Mouse (Mus musculus) layer of hippocampus, adult 11-12 months (tissue): Measurements from ENCODE around the gene Cldn10.
A peak's percentile ranks its signal among the peaks of the same experiment; 100 is the strongest.

ENCODE experiments used
- DNase-seq: peaks from one replicate; pipeline ENCODE4 v3.0.0; 2022; ENCODE audit warnings: low spot score

Gene Cldn10

DNA sequence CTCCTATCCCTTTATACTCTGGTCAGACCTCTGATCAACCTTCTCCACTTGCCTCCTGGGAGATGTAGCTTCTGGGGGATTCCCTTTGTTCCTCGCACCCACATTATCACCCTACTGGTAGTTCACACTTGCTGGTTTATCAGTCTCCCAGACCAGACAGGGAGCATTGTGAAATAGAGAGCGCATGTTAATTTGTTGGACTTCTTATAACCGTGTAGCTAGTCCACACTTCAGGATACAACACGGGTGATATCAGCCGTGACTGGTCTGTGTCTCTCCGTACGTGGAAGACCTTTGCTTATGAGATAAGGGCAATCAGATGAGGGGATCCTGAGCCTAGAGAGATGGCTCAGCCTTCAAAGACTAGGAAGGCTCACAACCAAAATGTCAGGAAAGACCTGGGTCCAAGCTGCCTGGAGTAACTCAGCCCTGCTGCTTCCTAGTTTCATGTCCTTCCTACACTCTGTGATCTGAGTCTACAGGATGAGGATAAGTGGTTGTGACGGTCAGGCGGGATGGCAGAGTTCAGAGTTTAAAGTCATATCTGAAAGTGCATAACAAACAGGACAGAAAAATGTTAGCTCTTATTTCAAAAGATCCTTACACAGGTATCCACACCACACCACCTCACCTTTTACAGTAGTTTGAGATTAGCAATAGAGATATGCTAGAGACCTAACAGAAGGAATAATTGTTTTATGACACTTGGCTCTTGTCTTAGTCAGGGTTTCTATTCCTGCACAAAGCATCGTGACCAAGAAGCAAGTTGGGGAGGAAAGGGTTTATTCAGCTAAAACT lies 78.5 kb downstream of the Cldn10 start:
- DNase-seq: no peak

DNA sequence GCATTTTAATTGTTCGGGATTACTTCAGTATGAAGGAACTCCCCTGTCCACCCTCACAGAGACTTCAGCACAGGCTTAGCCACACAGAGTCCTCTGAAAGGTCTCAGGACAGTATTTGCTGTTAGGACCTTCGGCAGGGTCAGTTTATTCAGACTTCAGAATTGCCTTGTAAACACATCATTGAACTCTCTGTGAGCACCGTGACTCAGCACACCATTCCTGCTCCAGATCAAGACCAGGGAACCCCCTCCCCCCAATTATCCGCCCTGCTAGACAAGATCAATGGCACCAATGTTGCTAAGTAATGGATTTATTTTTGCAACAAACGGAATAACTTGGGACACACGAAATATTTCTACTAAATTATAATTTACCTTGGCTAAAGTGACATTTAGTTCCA lies 79.7 kb downstream of the Cldn10 start:
- DNase-seq: no peak

DNA sequence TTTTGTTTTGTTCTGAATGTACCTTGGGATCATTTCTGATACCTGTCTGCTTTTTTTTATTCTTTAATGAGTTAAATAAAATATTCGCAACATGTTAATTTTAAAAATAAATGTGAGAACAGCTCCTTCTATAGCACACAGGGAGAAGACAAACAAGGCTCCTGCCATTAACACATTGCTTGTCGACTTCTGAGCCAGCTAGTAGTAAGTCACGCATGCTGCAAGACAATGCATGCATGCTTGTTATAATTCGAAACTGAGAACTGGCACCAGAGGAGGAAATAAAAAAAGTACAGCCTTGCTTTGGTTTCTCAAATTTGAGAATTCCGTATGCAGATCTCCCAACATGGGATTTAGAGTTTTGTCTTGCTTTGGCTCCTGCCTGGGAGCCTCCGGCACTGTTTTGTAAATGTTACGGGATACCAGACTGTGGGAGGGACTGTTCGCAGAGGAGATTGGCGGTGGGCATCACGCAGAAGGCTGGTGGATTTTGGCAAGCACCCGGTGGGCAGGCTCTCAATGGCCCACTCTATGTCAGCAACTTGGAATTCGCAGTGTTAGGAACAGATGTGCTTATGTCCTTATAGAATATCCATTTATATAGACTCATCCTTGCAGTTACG lies 80.5 kb downstream of the Cldn10 start:
- DNase-seq: no peak

DNA sequence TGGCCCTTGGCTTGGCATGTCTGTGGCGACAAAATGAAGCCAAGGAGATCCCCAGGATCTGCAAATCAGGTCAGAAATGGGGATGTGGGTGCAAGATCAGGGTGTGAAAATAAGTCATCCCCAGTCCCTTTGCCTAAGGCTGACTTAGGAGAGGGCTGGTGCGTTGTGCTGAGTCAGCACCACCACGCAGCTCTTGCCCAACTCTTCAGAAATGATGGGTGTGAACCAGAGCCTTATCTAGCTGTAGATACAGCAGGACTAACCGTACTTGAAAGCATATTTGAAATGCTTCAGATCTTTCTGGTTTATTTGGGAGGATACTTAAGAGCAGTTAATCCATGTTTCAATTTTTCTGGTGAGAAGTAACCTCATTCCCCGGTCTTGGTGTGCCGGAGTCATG lies 82.0 kb downstream of the Cldn10 start:
- DNase-seq: no peak

DNA sequence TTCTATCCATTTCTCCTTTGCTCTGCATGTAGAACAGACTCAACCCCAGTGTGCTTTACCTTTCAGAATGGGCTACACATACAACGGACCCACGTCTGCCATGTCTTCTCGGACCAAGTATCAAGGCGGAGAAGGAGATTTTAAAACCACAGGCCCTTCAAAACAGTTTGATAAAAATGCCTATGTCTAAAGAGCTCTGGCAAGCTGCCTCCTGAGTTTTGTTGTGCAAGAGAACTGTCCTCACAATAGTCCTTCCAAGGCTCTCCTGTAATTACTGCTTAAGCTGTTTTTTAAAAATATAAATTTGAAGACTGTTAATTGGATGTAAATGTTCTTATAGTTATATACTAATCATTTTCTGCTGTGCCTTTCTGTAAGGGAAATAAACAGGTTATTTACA lies 86.4 kb downstream of the Cldn10 start:
- DNase-seq: no peak

DNA sequence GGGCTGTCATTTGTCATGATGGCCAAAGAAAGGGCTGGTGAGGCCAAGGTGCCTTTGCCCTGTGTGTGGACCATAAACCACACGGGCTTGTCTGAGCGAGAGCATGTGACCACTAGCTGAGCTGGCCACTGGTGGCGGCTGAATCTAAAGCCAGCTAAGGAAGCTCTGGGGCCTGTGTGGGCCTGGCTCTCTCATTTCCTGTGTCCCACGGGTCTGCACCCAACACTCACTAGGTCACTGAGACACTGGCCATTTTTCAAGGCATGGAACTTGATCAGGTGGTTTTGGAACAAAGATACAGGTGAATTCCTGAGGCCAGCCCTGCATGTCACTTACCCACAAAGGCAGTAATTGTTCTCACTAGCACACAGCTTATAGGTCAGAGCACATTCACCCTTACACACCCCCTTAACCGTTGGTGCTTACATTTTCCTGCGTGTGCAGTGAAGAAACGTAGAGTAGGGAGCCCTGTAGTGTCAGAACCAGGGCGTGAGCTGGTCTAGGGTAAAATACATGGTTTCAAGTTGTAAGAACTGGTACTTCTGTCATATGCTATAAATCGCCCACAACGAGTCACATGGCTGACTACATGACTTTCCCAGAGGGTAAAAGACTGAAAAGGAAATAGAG lies 87.2 kb downstream of the Cldn10 start:
- no peak for DNase-seq

DNA sequence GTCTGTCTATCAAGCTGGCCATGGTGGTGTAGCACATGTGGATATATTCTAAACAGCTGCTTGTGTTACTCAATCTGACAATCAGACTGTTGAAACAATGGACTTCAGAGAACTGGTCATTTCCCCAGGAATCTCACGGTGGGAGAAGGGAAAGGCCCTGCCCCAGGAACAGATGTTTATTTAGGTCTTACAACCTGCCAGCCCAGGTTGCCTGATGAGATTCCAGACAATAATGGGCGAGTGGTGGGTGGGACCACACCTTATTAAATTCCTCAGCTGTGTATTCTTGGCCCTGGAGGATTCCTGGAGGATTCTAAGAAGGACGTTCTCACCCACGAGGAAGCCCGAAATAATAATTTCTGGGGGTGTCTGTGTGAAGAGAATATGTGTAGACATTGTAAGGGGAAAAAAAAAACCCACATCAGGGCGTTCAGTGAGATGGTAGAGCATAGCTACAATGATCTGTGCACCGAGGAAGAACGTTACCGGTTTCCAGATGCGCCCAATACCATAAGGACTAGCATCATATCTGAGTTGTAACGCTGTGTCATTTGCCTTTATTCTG lies 90.7 kb downstream of the Cldn10 start:
- no peak for DNase-seq

DNA sequence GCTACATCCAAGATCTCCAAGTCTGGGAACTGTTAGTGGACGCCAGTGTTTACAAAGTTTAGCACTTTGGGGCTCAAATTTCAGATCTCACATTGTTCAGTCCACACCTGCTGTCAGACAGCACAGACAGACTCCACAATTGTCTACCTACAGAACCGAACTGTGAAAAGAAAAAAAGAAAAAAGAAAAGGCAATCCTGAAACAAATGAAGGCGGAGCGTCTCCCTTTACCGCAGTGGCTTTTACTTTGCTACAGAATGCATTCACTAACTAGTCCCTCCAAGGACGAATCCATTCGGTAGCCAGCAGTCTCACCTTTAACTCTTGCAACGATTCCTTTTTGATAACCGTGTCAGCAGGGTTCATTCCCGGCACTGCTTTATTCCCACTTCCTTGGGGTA lies 93.0 kb downstream of the Cldn10 start:
- DNase-seq: no peak

DNA sequence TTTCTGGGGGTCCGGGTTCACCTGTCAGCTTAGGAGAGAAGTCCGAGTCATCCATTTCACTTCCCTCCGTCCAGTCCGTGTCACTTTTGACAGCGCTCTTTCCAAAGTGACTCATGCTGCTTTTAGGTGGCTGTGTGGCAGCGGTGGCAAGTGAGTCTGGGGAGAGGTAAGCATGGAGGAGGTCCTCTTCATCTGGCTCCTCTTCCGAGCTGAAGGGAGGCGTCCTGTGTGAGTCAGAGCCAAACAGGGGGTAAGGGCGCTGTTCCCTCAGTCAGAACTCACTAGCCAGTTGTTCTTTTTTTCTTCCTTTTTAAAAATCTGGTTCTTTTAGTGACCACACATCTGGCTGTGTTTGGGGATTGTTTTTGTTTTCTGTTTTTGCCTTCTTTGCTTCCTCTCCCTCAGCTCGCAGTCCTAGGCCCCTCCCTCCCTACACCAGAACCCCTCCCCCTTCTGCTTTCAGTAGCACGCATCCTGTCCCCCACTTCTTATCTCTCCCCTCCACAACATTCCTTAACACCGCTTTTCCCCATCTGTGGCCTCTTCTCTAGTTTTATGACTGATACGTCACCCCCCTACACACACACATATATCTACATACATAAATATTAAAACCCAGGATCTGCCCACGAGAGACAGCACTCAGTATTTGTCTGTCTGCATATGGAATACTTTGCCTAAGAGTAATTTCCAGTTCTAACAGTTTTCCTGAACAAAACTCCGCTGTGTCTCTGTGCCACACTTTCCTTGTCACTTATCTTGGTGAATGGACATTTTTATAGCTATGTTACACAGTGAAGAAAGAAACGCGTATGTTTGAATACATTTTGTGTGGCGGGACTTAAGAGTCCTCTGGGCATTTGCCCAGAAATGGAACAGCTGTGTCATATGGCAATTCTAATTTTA lies 95.9 kb downstream of the Cldn10 start:
- DNase-seq: no peak

DNA sequence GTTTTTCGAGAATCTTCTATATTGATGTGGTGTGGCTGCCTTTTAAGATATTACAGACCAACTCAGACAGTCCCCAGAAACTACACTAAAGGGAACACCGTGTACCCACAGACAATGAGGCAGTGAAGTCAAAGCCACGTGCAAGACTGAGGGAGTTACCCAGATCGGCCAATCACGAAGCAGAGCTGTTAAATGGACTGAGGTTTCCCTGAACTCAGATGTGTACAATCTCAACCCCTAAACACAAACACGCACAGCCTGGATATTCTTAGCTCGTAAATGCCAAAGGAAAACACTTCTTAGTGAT lies 96.5 kb downstream of the Cldn10 start:
- DNase-seq: no peak

DNA sequence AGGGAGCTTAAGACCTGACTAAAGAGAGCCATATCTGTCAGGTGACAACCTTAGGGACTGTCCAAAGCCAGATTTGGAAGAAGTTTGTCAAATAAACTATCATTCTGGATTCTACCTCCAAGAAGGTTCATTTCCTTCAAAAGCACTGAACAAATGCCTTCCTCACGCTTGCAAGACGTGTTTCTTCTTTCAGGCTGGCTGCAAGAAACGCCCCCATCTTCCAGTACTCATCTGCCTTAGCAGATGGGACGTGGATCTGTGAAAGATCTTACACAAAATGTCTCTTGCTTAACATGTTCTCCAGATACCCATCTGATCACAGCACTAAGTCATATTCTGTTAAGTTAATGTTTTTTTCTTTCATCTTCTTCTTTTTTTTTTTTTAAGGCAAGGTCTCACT lies 102.4 kb downstream of the Cldn10 start:
- DNase-seq: peak; percentile 60

DNA sequence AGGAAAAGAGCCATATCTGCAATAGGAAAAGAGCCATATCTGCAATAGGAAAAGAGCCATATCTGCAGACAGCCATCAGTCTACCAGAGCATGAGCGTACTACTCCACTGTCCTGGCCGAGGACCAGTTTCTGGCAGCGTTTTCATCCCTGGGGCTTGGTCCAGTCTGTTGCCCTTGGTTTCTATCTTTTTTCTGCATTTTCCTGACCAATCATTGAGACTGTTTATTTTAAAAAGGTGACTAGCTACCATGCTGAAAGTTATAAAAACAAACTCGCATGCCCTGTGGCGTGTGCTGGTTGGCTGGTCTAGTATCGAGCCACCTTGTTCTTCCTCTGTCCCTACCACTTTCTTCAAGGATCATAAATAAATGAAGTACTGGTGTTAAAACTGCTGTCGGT lies 107.5 kb downstream of the Cldn10 start:
- DNase-seq: no peak

DNA sequence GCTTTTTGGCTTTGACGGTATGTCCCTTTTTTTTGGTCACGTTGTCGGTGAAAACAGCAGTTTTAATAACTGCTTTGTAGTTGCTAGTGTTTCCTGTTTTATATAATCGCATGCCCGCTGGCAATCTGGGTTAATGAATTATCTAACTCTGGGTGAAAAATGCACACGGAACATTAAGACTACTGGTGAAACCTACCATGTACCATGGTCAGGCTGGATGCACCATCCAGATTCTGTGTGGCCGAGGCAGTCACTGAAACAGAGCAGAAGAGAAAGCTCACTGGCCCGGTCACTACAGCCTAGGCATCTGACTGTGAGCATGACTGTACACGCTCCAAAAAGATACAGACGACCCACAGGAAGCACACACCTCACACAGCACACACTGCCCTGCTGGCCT lies 107.9 kb downstream of the Cldn10 start:
- DNase-seq: no peak

DNA sequence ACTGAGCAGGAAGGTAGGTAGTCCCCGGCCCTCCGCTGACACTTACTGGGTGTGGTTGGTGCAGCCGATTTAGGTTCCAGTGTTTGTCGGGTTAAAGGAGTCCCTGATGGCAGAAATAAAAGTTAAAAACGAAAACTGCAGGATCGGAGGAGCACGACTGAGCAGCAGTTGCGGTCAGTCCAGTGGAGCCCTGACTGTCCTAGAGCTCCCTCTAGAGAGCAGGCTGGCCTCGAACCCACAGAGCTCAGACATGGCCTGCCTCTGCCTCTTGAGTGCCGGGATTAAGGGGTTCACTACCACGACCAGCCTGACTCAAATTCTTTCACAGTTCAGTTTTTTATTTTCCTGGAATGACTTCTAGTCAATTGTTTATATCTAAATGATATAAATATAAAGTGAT lies 112.2 kb downstream of the Cldn10 start:
- DNase-seq: no peak

DNA sequence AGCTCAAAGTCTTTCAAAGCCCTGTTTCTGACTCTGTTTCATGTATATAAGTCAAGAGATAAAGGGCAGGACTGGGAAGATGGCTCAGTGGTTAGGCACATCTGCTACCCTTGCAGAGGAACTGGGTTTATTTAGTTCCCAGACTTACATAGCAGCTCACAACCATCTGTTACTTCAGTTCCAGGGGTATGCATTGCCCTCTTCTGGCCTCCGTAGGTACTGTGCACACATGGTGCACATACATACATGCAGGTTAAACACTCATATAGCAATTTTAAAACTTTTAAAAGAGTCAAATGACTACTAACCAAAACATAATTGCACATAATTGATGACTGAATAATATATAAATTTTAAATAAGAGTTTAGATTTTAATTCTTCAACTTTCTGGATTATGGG lies 113.2 kb downstream of the Cldn10 start:
- DNase-seq: no peak

DNA sequence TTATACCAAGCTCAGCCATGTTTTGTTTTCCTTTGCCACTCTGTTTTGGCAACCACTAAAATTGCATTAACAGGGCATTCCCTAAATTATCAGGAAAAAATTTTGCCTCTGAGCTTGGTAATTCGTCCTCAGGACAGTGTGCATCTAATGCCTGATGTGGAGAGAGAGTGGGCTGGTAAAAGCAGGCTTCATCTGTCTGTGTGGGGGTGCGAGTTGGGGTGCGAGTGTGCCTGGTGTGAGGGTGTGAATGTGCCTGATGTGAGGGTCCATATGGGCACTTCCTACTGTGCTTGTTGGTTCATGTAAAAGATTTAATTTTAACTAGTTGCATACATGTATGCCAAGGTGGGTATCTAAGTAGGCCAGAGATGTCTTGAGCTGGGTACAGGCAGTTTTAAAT lies 115.7 kb downstream of the Cldn10 start:
- no peak for DNase-seq

DNA sequence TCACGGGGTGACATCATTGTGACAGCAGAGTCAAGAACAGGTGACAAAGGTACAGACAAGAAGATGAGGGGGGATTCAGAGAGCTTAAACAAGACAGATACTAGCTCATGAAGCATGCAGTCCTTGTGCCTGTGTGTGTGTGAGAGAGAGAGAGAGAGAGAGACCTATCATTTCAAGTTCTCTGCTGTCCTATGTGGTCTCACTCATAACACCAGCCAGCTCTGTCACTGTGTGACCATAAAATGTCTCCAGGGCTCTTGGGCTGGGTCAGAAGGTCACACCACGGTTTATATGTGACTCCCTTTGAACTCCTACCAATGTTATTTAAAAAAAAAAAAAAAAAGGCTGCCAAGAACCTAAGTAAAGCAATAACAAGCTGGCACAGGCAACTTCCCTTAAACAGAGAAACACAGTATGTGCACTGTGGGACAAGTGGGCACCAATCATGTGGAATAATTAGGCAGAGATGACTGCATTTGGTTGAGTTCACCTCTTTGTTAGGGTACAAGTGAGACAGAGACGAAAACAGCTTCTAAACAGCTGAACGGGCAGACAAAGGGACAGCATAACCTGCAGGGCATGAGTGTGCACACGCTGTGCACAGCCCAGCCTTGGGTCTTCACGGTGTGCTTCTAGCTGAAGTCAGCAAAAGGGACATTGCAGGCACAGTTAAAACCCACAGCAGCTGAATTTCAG lies 116.3 kb downstream of the Cldn10 start:
- DNase-seq: no peak

DNA sequence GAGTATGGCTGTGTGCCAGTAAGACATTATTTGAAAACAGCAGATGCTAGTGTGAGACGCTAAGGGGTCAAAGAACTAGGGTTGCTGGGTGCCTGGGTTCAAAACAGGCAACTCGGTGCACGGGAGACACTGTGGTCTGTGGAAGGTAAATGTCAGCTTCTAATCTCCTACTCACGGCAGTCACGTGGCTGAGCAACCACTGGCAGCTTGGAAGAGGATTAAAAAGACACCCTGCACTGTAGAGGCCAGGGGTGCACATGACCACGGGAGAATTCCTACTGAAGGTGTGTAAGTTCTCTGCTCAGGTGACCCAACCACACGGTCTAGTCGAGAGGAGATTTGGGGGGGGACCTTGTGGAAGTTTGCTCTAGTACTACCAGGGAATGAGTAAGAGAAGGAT lies 119.9 kb downstream of the Cldn10 start:
- DNase-seq: no peak

DNA sequence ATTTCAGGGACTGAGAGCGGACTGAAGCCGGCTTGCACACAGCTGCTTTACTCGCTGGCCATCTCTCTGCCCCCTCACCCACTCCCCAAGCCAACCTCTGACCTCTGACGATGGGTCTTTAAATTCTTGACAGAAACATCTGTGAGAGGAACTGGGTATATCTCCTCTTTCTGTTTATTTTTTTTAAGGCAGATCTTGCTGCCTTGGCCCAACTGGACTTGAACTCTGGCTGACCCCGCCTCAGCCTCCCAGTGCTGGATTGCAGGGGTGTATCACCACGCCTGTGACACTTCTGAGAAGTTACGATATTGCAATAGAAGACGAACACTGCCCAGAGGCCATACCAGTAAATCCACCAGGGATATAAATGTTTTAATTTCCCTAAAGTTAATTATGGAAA lies 122.2 kb downstream of the Cldn10 start:
- DNase-seq: no peak

DNA sequence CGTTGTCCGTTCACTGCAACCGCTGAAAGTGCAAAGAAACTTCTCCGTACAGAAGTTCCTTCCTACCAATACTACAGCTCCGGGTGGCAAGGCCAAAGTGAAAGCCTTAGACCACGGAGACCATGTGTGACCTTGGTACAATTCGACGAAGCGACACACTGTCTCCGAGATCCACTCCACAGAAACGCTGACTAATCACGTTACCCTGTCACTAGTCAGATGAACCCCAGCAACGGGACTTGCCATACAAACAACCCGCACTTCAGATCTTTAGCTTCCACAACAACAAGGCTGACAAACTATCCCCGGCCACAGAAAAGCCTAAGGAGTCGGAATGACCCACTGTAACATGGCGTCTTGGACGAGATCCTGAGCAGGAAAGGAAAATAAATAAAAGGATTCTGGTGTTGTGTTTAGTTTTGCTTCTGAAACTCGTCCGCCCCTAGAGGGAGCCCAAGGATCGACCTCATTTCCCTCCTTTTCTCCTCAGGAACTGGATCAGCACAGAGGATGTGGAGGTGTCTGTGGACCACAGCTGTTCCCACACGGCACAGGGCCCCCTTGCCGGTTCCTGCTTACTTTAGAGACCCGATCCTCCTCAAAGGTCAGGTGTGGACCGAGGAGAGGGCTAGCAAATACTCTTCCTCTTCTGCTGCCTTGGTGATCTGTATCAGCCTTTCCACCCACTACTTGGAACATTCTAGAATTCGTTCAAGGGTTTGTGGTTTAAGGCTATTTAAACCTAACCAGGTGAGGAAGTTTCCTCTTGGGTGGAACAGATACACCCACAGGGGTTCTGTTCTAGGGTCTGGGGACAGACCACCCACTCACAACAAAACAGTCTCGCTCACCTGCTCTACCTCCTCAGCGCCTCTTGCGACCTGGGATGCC lies 122.9 kb downstream of the Cldn10 start:
- DNase-seq: peak; percentile 76

DNA sequence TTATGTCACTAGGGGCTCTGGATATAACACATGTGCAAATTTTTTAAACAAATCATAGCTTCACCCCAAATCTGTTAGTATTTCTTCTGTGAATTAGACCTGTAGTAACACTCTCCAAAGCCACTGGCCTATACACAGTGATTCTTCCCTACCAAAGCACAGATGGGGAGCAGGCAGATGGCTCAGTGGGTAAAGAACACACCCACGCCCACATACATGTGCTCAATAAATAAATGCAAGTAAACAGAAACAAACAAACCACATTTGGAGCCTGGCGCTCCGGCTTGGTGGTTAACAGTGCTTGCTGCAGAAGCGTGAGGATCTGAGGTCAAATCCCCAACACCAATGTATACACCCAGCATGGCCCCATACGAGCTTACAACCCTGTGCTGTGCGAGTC lies 123.8 kb downstream of the Cldn10 start:
- no peak for DNase-seq
